Mouse (Mus musculus) lung, adult 18-20 months (tissue): ENCODE measurements around the gene Rassf2.

Experiments
- DNase-seq, 2 experiments: peaks; one replicate each; pipeline ENCODE4 v3.0.0; 2022; ENCODE audit warnings: mixed read lengths in 2 of 2

The Rassf2 gene

DNA sequence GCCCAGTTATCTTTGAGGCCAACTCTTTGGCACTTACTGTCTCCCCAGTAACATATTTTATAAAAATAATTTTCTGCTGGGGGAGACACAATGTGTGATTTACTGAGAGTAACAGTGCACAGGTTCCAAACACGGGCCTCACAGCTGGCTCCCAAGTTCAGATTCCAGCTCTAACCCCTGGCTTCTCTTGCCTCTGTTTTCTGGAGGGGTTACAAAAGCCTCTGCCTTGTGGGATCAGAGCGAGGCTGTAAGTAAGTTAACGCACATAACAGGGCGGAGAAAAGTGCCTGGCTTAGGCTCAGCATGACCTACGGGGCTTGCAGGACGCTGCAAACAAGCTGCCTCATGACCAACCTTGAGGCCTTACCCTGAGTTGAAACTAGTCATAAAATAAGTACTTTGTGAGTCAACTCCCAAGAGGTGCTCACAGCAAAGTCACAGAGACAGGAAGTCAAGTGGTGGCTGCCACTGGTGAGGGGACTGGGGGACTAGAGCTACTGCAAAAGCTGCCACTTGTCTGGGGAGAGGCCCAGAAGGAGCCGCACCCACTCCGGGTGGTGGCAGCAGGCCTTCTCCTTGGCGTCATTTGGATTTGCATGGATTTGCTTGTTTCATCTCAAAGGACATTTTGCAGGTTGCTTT is 25.4 kb downstream of the Rassf2 start:
- peak; percentile 80 to 83 for DNase-seq

DNA sequence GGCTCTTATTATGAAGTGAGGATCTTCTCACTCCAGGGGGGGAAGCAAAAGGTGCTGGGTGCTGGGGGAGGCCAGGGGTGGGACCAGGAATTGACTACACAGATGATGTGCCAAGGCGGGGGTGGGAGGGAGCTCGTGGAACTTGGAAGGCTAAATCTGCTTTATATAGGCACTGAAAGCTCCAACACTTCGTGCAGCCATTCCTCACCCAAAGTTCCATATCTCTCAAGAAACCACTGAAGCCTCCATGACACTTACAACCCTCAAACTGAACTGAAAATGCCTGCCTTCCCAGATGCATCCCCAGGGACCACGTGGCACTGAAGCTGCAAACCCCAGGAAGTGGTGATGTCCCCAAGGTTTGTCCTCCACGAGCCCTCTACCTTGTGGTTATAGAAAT is 26.1 kb downstream of the Rassf2 start:
- no peak for DNase-seq

DNA sequence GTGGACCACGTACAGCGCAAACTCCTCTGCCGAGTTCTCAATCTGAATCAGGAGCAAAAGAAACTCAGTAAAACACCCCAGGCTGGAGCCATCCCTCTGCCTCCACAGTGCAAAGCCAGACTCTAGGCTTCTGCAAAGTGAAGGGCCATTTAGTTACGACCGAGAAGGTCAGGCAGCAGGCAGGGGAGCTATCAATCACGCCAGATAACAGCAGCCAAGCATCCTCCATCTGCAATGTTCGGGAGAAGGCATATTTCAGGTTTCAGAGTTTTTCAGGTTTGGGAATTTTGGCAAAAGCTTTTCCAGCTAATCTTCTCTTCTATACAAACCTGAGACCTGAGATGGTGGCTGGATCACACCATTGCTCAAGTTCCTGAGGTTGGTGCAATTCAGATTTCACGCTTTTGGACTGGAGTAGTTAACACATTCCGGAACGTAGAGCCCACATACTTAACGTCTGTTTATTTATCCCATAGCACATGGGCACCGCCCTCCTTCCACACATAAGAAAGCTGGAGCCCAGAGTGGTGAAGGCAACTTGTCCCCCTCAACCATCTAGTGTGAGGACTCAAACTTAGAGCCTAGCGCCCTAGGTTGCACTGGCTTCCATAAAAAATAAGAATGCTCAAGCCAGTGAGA is 28.2 kb downstream of the Rassf2 start:
- peak in 1 of 2 experiments; percentile 65 for DNase-seq

- DNase-seq: no peak
Measured at GRCm38 (mm10) chr2:131997356-131997755, 32.7 kb downstream of the Rassf2 start.

DNA sequence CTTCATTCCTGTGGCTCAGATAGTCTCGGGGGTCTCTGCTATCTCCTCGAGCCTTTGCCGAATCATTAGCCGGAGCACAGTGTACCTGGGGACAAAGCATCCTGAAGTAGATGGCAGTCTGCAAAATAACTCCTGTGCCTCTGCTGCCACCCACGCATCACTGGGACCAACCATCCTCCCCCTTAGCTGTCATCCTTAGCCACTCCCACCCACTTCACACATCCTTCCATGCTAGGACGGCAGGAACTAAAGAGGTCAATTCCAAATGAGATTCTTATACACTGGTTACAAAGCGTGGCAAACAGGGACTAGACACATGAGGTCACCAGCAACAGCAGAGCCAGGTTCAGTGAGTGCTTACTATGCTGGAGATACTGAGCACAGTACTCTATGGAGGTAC is 33.7 kb downstream of the Rassf2 start:
- DNase-seq: no peak

DNA sequence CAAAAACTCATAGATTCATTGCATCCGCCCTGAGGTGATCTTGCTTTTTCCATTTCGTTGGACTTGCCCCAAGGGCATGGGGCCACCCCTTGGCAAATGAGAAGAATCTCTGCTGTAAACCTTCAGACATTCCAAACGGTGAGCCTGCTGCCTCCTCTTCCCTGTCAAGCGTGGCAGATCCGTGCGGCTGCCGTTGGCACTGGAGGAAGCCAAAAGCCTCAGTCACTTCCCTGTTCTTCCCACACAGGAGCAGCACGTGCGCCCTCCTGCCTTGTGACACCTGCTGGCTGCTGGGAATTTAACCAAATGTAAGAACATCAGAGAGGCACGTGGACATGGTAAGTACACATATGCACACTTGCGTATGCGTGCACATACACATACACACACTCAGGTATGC is 34.3 kb downstream of the Rassf2 start:
- DNase-seq: no peak

DNA sequence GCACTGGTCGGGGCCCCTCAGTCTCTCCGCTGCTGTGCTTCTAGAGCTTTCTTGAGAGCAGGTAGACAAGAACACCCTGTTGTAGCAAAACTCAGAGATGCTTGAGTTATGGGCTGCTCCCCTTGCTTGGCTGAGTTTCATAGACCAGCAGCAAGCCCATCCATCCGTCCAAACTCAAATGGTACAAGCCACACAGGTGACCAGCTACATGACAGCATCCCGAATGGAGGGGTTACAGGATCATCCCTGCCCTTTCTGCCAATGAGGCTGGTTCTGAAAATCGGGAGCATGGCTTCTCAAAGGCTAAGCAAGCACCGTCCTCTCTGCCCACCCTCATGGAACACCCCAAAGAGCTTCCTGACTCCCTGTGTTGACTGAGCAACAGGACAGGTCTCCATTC is 35.1 kb downstream of the Rassf2 start:
- no peak for DNase-seq

DNA sequence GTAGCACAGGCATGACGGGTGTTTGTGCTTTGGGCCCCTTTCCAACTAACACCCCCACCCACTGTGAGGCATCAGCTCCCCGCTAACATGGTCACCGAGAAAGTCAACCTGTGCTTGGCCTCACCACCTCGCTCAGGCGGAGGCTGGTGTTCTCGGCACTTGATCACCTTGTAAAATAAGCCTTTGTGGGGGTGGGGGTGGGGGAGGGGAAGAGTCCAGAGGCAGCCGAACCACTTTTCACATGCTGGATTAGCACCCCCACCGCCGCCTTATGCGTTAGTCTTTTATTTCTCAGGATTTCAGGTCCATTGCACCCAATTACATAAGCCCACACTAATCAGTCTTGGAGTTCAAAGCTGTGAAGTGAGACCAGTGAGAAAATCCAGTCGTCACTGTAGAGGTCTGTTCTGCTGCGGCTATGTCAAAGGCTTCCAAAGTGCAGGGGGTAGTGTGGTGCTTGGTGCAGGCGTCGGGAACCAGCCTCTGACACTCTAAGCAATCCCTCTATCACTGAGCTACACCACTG is 36.4 kb downstream of the Rassf2 start:
- DNase-seq: no peak

- DNase-seq: no peak
Measured at GRCm38 (mm10) chr2:131993151-131993550, 36.9 kb downstream of the Rassf2 start.

DNA sequence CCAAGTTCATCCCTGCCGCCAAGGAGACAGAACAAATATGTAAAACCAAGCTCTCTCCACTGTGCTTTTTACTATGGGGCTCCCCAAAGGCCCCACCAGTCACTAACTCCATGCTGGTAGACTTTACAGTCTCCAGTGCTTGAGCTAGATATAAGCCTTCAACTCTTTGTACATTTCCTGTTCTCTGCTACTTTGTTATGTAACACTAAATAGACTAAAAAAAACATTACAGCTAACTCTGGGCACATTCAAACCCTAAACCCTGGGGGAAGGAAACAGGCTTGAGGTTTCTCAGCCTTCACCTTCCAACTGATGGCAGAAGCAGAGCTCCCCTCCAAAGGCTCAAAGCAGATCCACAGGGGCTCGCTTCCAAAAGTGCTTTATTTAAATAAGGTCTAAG is 37.6 kb downstream of the Rassf2 start:
- no peak for DNase-seq

DNA sequence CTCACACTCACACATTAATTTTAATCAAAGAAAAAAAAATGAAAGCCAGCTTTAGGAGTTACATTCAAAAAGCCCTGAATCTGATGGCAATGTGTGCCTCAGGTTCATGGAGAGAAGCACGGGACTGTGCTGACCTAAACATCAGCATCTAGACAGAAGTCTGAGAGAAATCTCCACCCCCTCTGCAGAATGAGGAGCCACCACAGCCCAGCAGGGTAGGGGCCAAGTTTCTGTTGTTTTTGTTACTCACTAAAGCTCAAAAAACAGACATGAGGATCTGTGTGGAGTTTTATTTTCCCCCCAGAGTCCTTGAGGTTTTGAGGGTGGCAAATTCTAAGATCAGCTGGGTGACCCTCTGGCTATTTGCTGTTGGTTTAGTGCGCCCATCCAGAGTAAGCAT is 41.5 kb downstream of the Rassf2 start:
- DNase-seq: no peak

- DNase-seq: no peak
Measured at GRCm38 (mm10) chr2:131987950-131988349, 42.1 kb downstream of the Rassf2 start.

GRCm38 (mm10) chr2:131982546-131983196 is 47.4 kb downstream of the Rassf2 start:
- peak; percentile 50 to 68 for DNase-seq

DNA sequence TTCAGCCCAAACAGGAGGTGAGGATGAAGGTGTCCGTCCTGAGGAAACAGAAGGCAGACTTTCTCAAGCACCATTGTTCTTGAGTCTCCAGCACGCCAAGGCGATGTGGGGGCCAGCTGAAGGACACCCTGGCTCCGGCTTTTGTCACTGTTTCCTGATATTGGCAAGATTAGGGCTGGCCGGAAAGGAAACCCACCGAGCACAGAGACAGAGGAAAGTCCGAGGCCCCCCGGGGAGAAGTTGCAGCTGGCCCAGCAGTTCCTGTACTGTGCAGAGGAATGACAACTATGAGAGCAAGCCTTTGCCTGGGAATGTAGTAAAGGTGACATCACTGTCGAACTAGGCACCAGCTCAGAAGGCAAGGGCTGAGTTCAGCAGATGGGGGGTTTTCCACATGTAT is 49.2 kb downstream of the Rassf2 start:
- no peak for DNase-seq

DNA sequence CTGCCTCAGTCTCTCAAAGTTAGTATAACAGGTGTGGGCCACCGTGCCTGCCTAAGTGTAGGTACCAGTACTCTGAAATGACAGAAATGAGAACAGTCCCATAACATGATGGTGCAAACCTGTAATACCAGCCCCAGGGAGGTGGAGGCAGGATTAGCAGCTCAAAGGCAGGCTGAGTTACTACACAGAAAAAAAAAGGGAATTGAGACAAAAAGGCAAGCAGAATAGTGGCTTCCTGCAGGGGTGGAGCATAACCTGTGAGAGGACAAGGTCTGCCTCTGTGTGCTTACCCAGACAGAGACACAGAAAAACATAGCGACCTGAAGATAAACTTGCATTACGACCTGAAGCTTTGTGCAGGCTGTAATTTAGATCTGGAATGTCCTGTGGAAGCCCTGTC is 53.4 kb downstream of the Rassf2 start:
- DNase-seq: no peak

GRCm38 (mm10) chr2:131971098-131971497 is 59.0 kb downstream of the Rassf2 start:
- DNase-seq: no peak

- no peak for DNase-seq
Measured at GRCm38 (mm10) chr2:131970597-131970996, 59.5 kb downstream of the Rassf2 start.

DNA sequence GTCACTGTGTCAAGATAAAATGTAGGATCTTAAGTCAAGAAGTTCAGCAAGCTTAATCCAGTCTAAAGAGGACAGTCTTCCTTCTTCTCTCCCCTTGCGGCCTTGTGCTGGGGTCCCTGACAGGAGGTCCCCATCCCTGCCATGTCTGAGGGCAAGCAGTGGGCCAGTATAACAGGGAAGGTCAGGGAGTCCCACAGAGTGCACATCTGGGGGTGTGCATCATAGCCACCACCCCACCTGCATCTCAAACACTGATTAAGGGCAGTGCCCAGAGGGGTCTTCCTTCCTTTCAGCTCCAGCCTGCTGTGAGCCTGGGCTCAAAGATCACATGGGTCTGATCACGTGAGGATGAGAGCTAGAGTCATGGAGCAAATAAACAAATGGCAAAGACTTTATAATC is 68.4 kb downstream of the Rassf2 start:
- no peak for DNase-seq

GRCm38 (mm10) chr2:131957731-131958222 is 72.3 kb downstream of the Rassf2 start:
- DNase-seq: no peak

GRCm38 (mm10) chr2:131956336-131957256 is 73.5 kb downstream of the Rassf2 start:
- DNase-seq: no peak

DNA sequence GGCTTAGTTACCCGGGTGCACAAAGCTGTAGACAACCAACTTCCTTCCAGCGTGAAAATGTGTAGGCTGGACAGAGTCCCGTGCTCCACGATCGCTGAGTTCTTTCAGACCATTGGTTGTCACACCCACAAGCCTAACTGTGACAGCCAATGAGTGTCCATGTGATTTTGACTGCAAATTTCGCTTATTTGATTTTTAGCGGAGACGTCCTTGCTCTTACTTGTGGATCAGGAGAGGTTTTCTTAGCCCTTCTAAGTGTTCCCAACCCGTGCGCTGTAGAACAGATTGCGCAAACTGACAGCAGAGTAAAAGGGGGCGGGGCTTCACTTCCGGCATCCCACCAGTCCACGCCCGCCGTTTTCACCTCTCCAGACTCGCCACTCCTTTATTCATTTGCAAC is 74.8 kb downstream of the Rassf2 start:
- peak; percentile 79 to 84 for DNase-seq

- peak; percentile 37 to 59 for DNase-seq
Measured at GRCm38 (mm10) chr2:131954835-131955234, 75.2 kb downstream of the Rassf2 start.

DNA sequence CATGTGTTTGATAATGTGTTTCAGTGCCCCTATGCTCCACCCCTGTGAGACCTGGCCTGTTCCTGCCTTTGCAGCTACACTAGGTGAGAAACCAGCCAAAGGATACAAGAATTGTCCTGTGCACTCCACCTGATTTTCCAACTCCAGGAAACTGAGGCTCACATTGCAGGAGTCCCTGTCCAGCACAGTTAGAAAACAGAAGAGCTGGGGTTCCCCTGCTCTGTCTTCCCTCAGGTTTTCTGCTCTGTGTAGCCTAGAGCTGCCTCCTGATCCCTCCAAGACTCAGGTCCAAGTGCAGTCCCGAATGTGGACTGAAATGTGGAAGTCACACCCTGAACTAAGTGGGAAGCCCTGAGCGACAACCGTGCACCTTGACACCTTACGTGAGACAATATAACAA is 76.3 kb downstream of the Rassf2 start:
- DNase-seq: no peak
